In genomic region chr9:56937223-56938160, GRCm38 (mm10) we compare ENCODE assay signal across 8 mouse cellular contexts. TPM values are rescaled to one million over a fixed set of nuclear protein-coding genes. Genes with fewer than 3 reads are reported as not detected.
DNase-seq lines count a peak whose midpoint lies in the region; ATAC-seq lines count a peak whose summit lies in the region.

Imp3 (plus strand) TSS chr9:56937475.

- H3K4me2 ChIP-seq in intestine, embryonic 14.5 days (ENCODE audit: low read length) = peak within 1 kb of the TSS; percentile 68

- ATAC-seq in intestine, embryonic 14.5 days (replicated peaks; ENCODE audit: low FRiP score, low TSS enrichment, low read depth) = peak; percentile 90

- no peaks in the 10 kb centered on the region for H3K9me3 ChIP-seq in intestine, embryonic 14.5 days (ENCODE audit: control insufficient read depth, low read length)

- no peaks in the 10 kb centered on the region for H3K36me3 ChIP-seq in intestine, embryonic 14.5 days (ENCODE audit: control insufficient read depth, insufficient read depth, low read length)

- H3K27ac ChIP-seq in intestine, embryonic 14.5 days (ENCODE audit: low read depth) = peak within 1 kb of the TSS; percentile 84

- peak within 1 kb of the TSS; percentile 74 for H3K4me3 ChIP-seq in intestine, embryonic 14.5 days (ENCODE audit: low read depth, low read length)

- H3K4me1 ChIP-seq in intestine, embryonic 14.5 days (replicated peaks; ENCODE audit: control insufficient read depth, insufficient read depth, low read length) = peaks cover 11% of the 10 kb centered on the region; the same call in 1 of the 2 replicates

- intact Hi-C loops in left cerebral cortex, postnatal 14 days (cut with DNase I) = loop anchor here (5.0 kb wide), 1 partner anchor 135 kb away; the partner anchor contains the start of gene Sin3a

- WGBS in intestine, embryonic 14.5 days = under 1% methylated on average over 73 of the region's 73 CpGs

- H3K27me3 ChIP-seq in intestine, embryonic 14.5 days (replicated peaks; ENCODE audit: control insufficient read depth, insufficient read depth, low read length) = no peaks in the 10 kb centered on the region

- H3K9ac ChIP-seq in intestine, embryonic 14.5 days (ENCODE audit: low read length) = peak within 1 kb of the TSS; percentile 63

- peak; percentile 74 to 77 for DNase-seq in adrenal gland, adult 18-20 months (ENCODE audit: low spot score in 2 of 2)
- peak; percentile 98 for DNase-seq in embryo, embryonic 11 days
- peak; percentile 88 for DNase-seq in gastrocnemius, postnatal 25 days
- peak; percentile 89 for DNase-seq in intestine, embryonic 14.5 days (ENCODE audit: low spot score)
- peak; percentile 91 to 95 for DNase-seq in left cerebral cortex, postnatal 14 days (ENCODE audit: low spot score in 2 of 2)
- DNase-seq in mesoderm, embryonic 11.5 days (ENCODE audit: low read depth, low spot score) = peak; percentile 95
- DNase-seq in right cerebral cortex, postnatal 36 days (ENCODE audit: low spot score in 2 of 2) = peak; percentile 84 to 88
- peak; percentile 92 for DNase-seq in yolk sac, embryonic 10.5 days (ENCODE audit: low spot score)

RNA-seq across cellular contexts. Expression of gene Imp3, which starts in this region (rescaled TPM):
- 10 to 100 TPM; 77.0 to 87.0 TPM for total RNA-seq in adrenal gland, adult 18-20 months (2021)
- total RNA-seq in gastrocnemius, postnatal 25 days (2021) = 10 to 100 TPM; 45.1 to 45.3 TPM
- 79.9 and 82.5 TPM in 2 replicates for polyA plus RNA-seq in intestine, embryonic 14.5 days (2014; fragmentation: Nextera tagmentation; extraction: Ambion mirVana)
- 10 to 100 TPM; 50.6 to 51.1 TPM for total RNA-seq in left cerebral cortex, postnatal 14 days (2021)

Comparison
In these comparisons a context has a peak if more than half of its experiments do, and no peak if none do; other contexts are left out.
1. Peak in every context shown above with its lines: DNase-seq, ATAC-seq, H3K4me3 ChIP-seq and H3K27ac ChIP-seq.